Mouse (Mus musculus): ENCODE results near the gene 1700034I23Rik.
A peak's percentile ranks its signal among the peaks of the same experiment; 100 is the strongest.
"Not testable (repeated sequence)": the region's sequence is repeated elsewhere in the genome, so short reads cannot be mapped to it uniquely, and the experiment has no call there.

The 1700034I23Rik gene

DNA sequence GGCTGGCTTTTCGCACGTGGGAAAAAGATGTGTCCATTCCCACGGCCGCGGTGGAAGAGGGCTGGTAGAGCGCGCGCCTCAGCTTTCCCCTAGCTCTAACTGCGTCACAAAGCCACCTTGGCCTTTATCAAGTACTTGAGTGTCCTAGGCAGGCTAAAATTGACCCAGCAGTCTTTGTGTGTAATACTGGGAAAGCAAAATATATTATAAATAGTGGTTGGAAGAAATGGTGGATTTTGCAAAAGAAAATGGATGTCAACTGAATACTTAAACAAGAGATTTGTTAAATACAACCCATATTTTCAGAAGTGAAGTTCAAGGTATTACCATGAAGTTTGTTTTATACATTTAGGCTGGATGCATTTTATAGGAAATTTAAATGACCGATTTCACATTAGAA lies at the start of gene 1700034I23Rik:
Gene 1700034I23Rik (minus strand): TSS at position 101 of the 400 bp plus-strand sequence.
- DNase-seq (ENCODE audit: low read depth, low spot score): not testable (repeated sequence)

DNA sequence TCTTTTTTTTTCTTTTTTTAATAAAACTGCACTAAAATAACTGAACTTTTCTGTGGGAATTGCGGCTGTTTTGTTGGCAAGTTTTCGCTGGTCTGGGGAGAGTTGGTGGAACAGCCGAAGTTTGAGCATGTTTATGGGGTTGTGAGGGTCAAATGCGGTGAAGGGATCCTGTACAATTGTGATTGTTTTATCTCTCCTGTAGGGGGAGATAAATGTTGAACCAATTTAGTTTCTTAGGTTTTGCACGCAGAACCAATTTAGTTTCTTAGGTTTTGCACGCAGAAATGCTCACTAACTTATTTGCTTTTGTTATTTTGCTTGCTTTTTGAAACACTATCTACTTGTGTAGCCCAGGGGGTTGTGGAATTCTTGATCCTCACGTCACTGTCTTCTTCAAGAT lies 49.0 kb upstream of the 1700034I23Rik start:
- DNase-seq (ENCODE audit: low read depth, low spot score): peak; percentile 57

DNA sequence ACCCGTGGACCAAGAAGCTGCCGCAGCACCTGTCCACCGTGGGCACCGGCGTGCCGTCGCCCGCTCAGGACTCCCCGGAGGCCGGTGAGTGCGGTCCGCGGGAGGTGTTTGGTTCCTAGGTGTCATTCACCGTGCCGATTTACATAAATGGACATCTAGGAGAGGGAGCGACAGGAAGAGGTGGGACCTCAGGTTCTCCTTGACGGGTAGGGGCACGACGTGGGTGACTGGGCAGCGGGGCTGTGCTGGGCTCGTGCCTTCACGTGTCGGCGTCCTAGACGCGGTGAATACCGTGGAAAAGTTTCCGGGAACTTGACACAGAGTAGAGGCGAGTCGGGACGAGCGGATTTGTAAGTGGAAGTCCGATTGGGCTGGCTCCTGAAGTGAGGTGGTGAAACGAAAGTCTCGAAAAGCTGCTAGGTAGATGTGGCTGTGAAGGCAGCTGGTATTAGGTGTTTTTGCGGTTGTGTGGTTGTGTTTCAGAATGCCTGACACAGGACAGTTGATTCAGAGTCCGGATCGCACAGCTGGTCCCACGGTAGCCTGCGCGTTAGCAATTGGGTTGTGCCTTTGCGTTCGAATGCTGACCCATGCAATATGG lies 48.4 kb upstream of the 1700034I23Rik start:
- DNase-seq (ENCODE audit: low read depth, low spot score): peak; percentile 62

- DNase-seq (ENCODE audit: low read depth, low spot score): no peak
Measured at GRCm38 (mm10) chr3:40949903-40950600, 47.7 kb upstream of the 1700034I23Rik start.

- DNase-seq (ENCODE audit: low read depth, low spot score): peak; percentile 95
Measured at GRCm38 (mm10) chr3:40949170-40949902, 47.0 kb upstream of the 1700034I23Rik start, which contains the start of gene Larp1b. Larp1b (plus strand) TSS chr3:40949828.

GRCm38 (mm10) chr3:40939019-40939418 lies 36.7 kb upstream of the 1700034I23Rik start:
- DNase-seq (ENCODE audit: low read depth, low spot score): no peak

GRCm38 (mm10) chr3:40938592-40938991 lies 36.2 kb upstream of the 1700034I23Rik start:
- no peak for DNase-seq (ENCODE audit: low read depth, low spot score)

- DNase-seq (ENCODE audit: low read depth, low spot score): no peak
Measured at GRCm38 (mm10) chr3:40938189-40938588, 35.8 kb upstream of the 1700034I23Rik start.

GRCm38 (mm10) chr3:40894336-40894735 lies 8.0 kb downstream of the 1700034I23Rik start:
- peak; percentile 17 for DNase-seq (ENCODE audit: low read depth, low spot score)

- peak; percentile 99 for DNase-seq (ENCODE audit: low read depth, low spot score)
Measured at GRCm38 (mm10) chr3:40893816-40894258, 8.5 kb downstream of the 1700034I23Rik start.

- DNase-seq (ENCODE audit: low read depth, low spot score): not testable (repeated sequence)
Measured at GRCm38 (mm10) chr3:40853123-40853738, 49.1 kb downstream of the 1700034I23Rik start.

All from R1 (cell line).